Mouse (Mus musculus) myocyte (in vitro differentiated cells): ENCODE results near the gene Ccdc27. TPM values are rescaled to one million over a fixed set of nuclear protein-coding genes. Genes with fewer than 3 reads are reported as not detected.

ENCODE experiments used
- H3K27me3 ChIP-seq: one replicate; pipeline ENCODE4 v1.6.1; 2011; ENCODE audit not compliant: control insufficient read depth, insufficient read depth, insufficient read length
- H3K36me3 ChIP-seq: one replicate; pipeline ENCODE4 v1.6.1; 2011; ENCODE audit not compliant: control insufficient read depth, insufficient read depth
- H3K4me2 ChIP-seq: one replicate; pipeline ENCODE4 v1.6.1; 2011; ENCODE audit warnings: low read depth, control low read depth
- H3K4me3 ChIP-seq: one replicate; pipeline ENCODE4 v1.5.1; 2011; ENCODE audit warnings: mild to moderate bottlenecking, control low read depth, moderate library complexity
- H3K79me2 ChIP-seq: one replicate; pipeline ENCODE4 v1.6.1; 2011; ENCODE audit not compliant: control insufficient read depth, insufficient read depth
- H3ac ChIP-seq: one replicate; pipeline ENCODE4 v1.6.1; 2011; ENCODE audit not compliant: control insufficient read depth, insufficient read length
- CEBPB ChIP-seq: IDR thresholded peaks from 2 replicates; pipeline ENCODE4 v1.6.1; 2011; ENCODE audit warnings: mild to moderate bottlenecking, moderate library complexity; ENCODE audit not compliant: poor library complexity, insufficient read depth, severe bottlenecking
- E2F4 ChIP-seq: IDR thresholded peaks from one replicate; pipeline ENCODE4 v1.6.1; 2011; ENCODE audit warnings: mild to moderate bottlenecking, control low read depth, moderate library complexity; ENCODE audit not compliant: insufficient read depth
- MAX ChIP-seq: IDR thresholded peaks from one replicate; pipeline ENCODE4 v1.6.1; 2011; ENCODE audit warnings: low read depth, mild to moderate bottlenecking, control low read depth
- MYOD1 ChIP-seq, 3 experiments: IDR thresholded peaks; one replicate each; pipeline ENCODE4 v1.6.1; 2011; ENCODE audit warnings: control low read depth in 2 of 3, low read depth in 2 of 3, mild to moderate bottlenecking in 2 of 3, moderate library complexity in 1 of 3; ENCODE audit not compliant: insufficient read length in 2 of 3, control insufficient read depth in 1 of 3
- MYOG ChIP-seq, 3 experiments: IDR thresholded peaks; one replicate each; pipeline ENCODE4 v1.6.1; 2011; ENCODE audit warnings: control low read depth in 2 of 3, low read depth in 2 of 3, mild to moderate bottlenecking in 2 of 3; ENCODE audit not compliant: insufficient read length in 2 of 3, control insufficient read depth in 1 of 3, insufficient read depth in 1 of 3
- POLR2A ChIP-seq: IDR thresholded peaks from one replicate; pipeline ENCODE4 v1.6.1; 2011; ENCODE audit warnings: low read depth, mild to moderate bottlenecking, control low read depth, moderate library complexity; ENCODE audit not compliant: insufficient read length
- POLR2AphosphoS2 ChIP-seq: IDR thresholded peaks from one replicate; pipeline ENCODE4 v1.6.1; 2011; ENCODE audit warnings: low read depth, control low read depth; ENCODE audit not compliant: insufficient read length
- REST ChIP-seq: IDR thresholded peaks from one replicate; pipeline ENCODE4 v1.6.1; 2011; ENCODE audit warnings: mild to moderate bottlenecking, control low read depth, moderate library complexity; ENCODE audit not compliant: insufficient read depth, insufficient read length
- SRF ChIP-seq: IDR thresholded peaks from one replicate; pipeline ENCODE4 v1.6.1; 2011; ENCODE audit warnings: low read depth; ENCODE audit not compliant: control insufficient read depth, insufficient read length
- TCF12 ChIP-seq: IDR thresholded peaks from one replicate; pipeline ENCODE4 v1.6.1; 2011; ENCODE audit warnings: mild to moderate bottlenecking, control low read depth; ENCODE audit not compliant: poor library complexity, insufficient read depth, severe bottlenecking
- TCF3 ChIP-seq: IDR thresholded peaks from one replicate; pipeline ENCODE4 v1.6.1; 2011; ENCODE audit warnings: low read depth, control low read depth; ENCODE audit not compliant: insufficient read length
- USF1 ChIP-seq: IDR thresholded peaks from one replicate; pipeline ENCODE4 v1.6.1; 2011; ENCODE audit warnings: low read depth, mild to moderate bottlenecking, control low read depth, moderate library complexity
- polyA plus RNA-seq: library from polyadenylated mRNA; unstranded; fragments of >200 nt; fragmentation: generic; extraction: Trizol; gene quantifications from one replicate; pipeline ENCODE4 v1.2.1, GENCODE M21; 2012; ENCODE audit warnings: missing spikeins

Ccdc27 gene
- polyA plus RNA-seq, 1 experiment, result not detected

GRCm38 (mm10) chr4:153979243-153979642 is 63.2 kb downstream of the Ccdc27 start:
- Histone ChIP-seq H3ac (no peak overlapping the region), H3K27me3 (no peaks in the 10 kb centered on the region), H3K79me2 (peaks cover 26% of the 10 kb centered on the region), H3K4me3 (no peak overlapping the region), H3K36me3 (peaks cover 13% of the 10 kb centered on the region), H3K4me2 (no peak overlapping the region)
- TF ChIP-seq E2F4, result no peak
- no peak for TF ChIP-seq POLR2A
- TF ChIP-seq CEBPB, result no peak
- no peak for TF ChIP-seq USF1
- no peak for TF ChIP-seq TCF3
- no peak for TF ChIP-seq MAX
- no peak for TF ChIP-seq TCF12
- TF ChIP-seq SRF, result no peak
- TF ChIP-seq REST, result no peak
- TF ChIP-seq MYOG (IDR thresholded peaks at IDR 0.05; ENCODE audit: control insufficient read depth in 1 of 3, insufficient read depth in 1 of 3, insufficient read length in 2 of 3, low read depth in 2 of 3), result no peak
- no peak for TF ChIP-seq POLR2AphosphoS2
- TF ChIP-seq MYOD1 (IDR thresholded peaks at IDR 0.05; ENCODE audit: control insufficient read depth in 1 of 3, insufficient read length in 2 of 3, low read depth in 2 of 3), result no peak

Other genes with a start within 250 kb of the Ccdc27 start
- gene A430005L14Rik, start 85.4 kb downstream of the Ccdc27 start, polyA plus RNA-seq, result 29.2 TPM
- 2.5 TPM for gene Dffb, start 67.6 kb downstream of the Ccdc27 start, polyA plus RNA-seq
- 21.7 TPM for gene Cep104, start 67.5 kb downstream of the Ccdc27 start, polyA plus RNA-seq
- 42.5 TPM for gene Lrrc47, start 30.9 kb downstream of the Ccdc27 start, polyA plus RNA-seq
- 9.5 TPM for gene Smim1, start 16.4 kb downstream of the Ccdc27 start, polyA plus RNA-seq
- not detected for gene Trp73, start 97.5 kb upstream of the Ccdc27 start, polyA plus RNA-seq
- 23.8 TPM for gene Wrap73, start 99.7 kb upstream of the Ccdc27 start, polyA plus RNA-seq
- gene Tprgl, start 118.0 kb upstream of the Ccdc27 start, polyA plus RNA-seq, result 96.8 TPM
- gene Megf6, start 128.1 kb upstream of the Ccdc27 start, polyA plus RNA-seq, result not detected